Mouse (Mus musculus) embryonic facial prominence, embryonic 14.5 days (tissue): Measurements from ENCODE around the gene Megf11. TPM values are rescaled to one million over a fixed set of nuclear protein-coding genes. Genes with fewer than 3 reads are reported as not detected.

Source experiments
- ATAC-seq: fragments of 200-750 bp; cut with Nextera tagmentation; 2 replicates; pipeline ENCODE4 v1.8.0; 2017; ENCODE audit warnings: low read depth, moderate number of reproducible peaks, moderate TSS enrichment
- DNase-seq: peaks from one replicate; pipeline ENCODE4 v3.0.0-alpha.2; 2015; ENCODE audit warnings: low spot score
- H3K27ac ChIP-seq: fragments of 300-500 bp; sonication (generic); replicated peaks from 2 replicates; pipeline ENCODE4 v1.5.1; 2014; ENCODE audit warnings: low read depth, mild to moderate bottlenecking, low read length, moderate library complexity
- H3K27me3 ChIP-seq: fragments of 300-500 bp; sonication (generic); replicated peaks from 2 replicates; pipeline ENCODE4 v1.6.1; 2014; ENCODE audit warnings: low read length; ENCODE audit not compliant: control insufficient read depth, insufficient read depth
- H3K36me3 ChIP-seq: fragments of 300-500 bp; sonication (generic); 2 replicates; pipeline ENCODE4 v1.6.1; 2014; ENCODE audit warnings: low read length, mixed read lengths; ENCODE audit not compliant: control insufficient read depth, insufficient read depth
- H3K4me1 ChIP-seq: fragments of 300-500 bp; sonication (generic); 2 replicates; pipeline ENCODE4 v1.6.1; 2014; ENCODE audit warnings: antibody characterized with exemption, low read length; ENCODE audit not compliant: control insufficient read depth, insufficient read depth
- H3K4me2 ChIP-seq: fragments of 300-500 bp; sonication (generic); 2 replicates; pipeline ENCODE4 v1.6.1; 2014; ENCODE audit warnings: low read depth, mild to moderate bottlenecking, low read length, moderate library complexity, mixed read lengths
- H3K4me3 ChIP-seq: fragments of 300-500 bp; sonication (generic); 2 replicates; pipeline ENCODE4 v1.5.1; 2014; ENCODE audit warnings: low read depth, mild to moderate bottlenecking, low read length
- H3K9ac ChIP-seq: fragments of 300-500 bp; sonication (generic); 2 replicates; pipeline ENCODE4 v1.6.1; 2014; ENCODE audit warnings: low read depth, mild to moderate bottlenecking, low read length, moderate library complexity, mixed read lengths
- H3K9me3 ChIP-seq: fragments of 300-500 bp; sonication (generic); 2 replicates; pipeline ENCODE4 v1.6.1; 2016; ENCODE audit warnings: low read length; ENCODE audit not compliant: control insufficient read depth
- WGBS: fragments of 180-500 bp; shearing (Covaris S2); extraction: QIAGEN DNeasy Blood & Tissue Kit; methylation state at CpG from one replicate; pipeline ENCODE4 v1.1.7; 2014; 5-methylcytosine and 5-hydroxymethylcytosine counted together
- polyA plus RNA-seq: library from polyadenylated mRNA; unstranded; fragments of >200 nt; fragmentation: Nextera tagmentation; extraction: Ambion mirVana; gene quantifications from 2 replicates; pipeline ENCODE4 v1.2.1, GENCODE M21; 2014

Megf11 gene
- polyA plus RNA-seq, 1 experiment from 2014 or later = 1.3 TPM

DNA sequence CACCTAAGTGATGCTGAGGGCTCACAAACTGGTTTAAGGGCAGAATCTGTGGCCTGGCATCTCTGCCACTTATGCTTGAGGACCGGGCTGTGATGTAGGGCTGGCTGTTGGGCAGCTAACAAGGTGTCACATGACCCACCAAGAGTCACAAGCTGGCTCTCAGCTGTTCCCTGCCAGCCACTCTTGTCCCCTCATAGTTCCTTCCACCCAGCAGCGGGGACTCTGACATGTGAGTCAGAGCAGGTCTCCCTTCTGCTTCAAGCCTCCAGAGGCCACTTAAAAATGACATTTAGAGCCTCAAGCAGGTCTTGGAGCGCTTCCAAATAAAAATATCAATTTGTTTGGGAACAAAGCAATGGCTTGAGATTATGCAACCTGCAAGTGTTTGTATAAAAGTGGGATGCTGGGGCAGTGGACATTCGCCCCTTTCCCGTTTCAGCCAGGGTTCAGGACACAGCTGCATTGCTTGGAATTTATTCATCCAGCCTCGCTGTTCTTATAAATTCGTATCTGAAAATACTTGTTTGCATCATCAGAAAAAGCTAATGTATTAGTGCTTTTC, 187.3 kb downstream of the Megf11 start:
- no peaks in the 10 kb centered on the region for H3K36me3 ChIP-seq
- ATAC-seq (no peak), DNase-seq (no peak)
- WGBS = 81% methylated on average over 7 of the region's 7 CpGs
- H3K27me3 ChIP-seq = no peaks in the 10 kb centered on the region
- no peaks in the 10 kb centered on the region for H3K9me3 ChIP-seq
- H3K9ac ChIP-seq = no peak overlapping the region
- no peak overlapping the region for H3K4me3 ChIP-seq
- 0 out of 2 replicates have a peak, but pooled peaks cover 6% of the 10 kb centered on the region for H3K4me1 ChIP-seq
- H3K4me2 ChIP-seq = no peak overlapping the region
- no peak overlapping the region for H3K27ac ChIP-seq

DNA sequence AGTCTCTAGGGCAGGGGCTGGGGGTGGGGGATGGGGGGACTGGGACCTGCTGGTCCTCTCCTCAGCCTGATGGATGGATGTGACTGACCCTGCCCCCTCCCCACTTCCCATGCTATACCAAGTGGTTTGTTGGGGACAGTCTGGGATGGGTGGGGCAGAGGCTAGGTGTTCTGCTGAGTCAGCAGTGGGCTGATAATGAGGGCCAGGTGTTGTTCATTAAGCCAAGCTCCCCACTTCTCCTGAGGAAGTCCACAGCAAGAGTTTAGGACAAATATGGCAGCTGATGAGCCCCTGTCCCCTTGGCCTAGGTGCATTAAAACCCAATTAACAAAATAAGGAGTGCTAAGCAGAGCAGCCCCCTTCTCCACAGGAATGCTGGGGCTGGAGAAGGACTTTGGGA, 190.2 kb downstream of the Megf11 start:
- Histone ChIP-seq H3K27ac (no peak overlapping the region), H3K4me3 (no peak overlapping the region), H3K4me1 (no peaks in the 10 kb centered on the region), H3K9me3 (no peaks in the 10 kb centered on the region), H3K36me3 (no peaks in the 10 kb centered on the region), H3K9ac (no peak overlapping the region), H3K4me2 (no peak overlapping the region), H3K27me3 (no peaks in the 10 kb centered on the region)
- no peak for ATAC-seq
- DNase-seq = no peak

DNA sequence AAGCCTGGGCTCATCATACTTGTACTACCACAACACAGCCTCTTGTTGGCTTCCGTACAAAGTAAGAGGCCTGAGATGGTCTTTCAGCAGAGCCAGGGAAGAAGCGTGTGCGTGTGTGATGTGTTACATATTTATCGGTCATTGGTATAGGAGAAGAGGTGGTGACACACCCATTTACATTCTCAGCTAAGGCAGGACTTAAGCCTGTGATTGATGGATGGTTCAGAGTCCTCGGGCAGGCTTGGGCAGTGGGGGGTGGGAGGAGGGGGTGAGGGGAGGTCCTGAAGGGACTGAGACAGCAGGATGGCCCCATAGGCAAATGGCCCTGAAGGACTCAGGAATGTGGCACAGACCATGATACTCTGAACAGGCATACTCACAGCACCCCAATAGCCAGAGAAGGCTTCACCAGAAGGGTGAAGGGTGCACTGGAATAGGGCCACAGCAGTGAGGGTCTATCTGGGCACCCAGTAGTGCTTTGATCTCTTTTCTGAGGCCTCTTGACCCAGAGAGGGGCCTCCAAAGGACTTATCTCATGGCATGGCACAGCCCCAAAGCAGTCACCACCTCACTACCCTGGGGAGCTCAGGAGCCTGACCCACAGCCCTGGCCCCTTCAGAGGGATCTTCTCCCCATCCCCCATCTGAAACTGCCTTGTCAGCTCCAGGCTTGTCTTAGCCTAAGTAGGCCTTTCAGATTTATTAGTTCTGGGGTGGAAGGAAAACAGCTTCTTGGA, 190.9 kb downstream of the Megf11 start:
- H3K27me3 ChIP-seq = no peaks in the 10 kb centered on the region
- no peak overlapping the region for H3K9ac ChIP-seq
- DNase-seq (no peak), ATAC-seq (no peak)
- 71% methylated on average over 5 of the region's 5 CpGs for WGBS
- H3K4me2 ChIP-seq = no peak overlapping the region
- H3K36me3 ChIP-seq = no peaks in the 10 kb centered on the region
- H3K9me3 ChIP-seq = no peaks in the 10 kb centered on the region
- H3K4me3 ChIP-seq = no peak overlapping the region
- no peak overlapping the region for H3K27ac ChIP-seq
- H3K4me1 ChIP-seq = no peaks in the 10 kb centered on the region

DNA sequence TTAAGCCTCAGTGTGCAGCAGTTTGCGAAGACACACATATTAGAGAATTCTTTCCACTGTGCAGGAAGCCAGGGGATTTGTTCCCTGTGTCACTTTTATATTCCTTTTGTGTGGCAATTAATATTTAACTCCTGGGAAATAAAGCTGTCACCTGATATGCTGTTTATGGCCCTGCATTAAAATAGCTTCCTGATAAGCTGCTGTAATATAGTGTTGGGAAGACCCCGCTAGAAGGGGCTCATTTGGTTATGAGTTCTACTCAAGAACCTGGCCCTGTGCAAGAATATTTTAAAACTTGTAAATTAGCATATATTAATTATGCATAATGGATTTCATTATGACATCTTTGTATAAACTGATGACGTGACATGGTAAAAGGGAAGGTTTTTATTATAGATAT, 191.7 kb downstream of the Megf11 start:
- H3K27me3 ChIP-seq = no peaks in the 10 kb centered on the region
- DNase-seq = no peak
- H3K4me1 ChIP-seq = no peaks in the 10 kb centered on the region
- H3K4me2 ChIP-seq = no peak overlapping the region
- no peaks in the 10 kb centered on the region for H3K36me3 ChIP-seq
- no peak overlapping the region for H3K4me3 ChIP-seq
- no peak overlapping the region for H3K27ac ChIP-seq
- no peak for ATAC-seq
- WGBS = 76% methylated on average over 3 of the region's 3 CpGs
- no peaks in the 10 kb centered on the region for H3K9me3 ChIP-seq
- no peak overlapping the region for H3K9ac ChIP-seq

DNA sequence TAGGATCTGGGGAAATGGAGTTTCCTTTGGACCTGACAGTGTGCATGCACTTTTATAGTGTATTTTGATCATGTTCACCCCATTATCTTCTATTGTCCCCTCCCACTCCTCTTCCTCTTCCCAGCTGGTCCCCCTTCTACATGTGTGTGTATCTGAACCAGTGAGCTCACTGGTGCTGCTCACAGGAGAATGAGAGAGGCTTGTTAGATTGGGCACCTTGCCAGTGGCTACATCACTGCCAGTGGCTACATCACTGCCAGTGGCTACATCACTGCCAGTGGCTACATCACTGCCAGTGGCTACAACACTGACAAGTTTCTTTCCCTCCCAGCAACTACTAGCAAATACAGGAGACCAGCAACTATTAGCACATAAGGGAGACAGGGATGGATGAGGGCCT, 192.6 kb downstream of the Megf11 start:
- no peak overlapping the region for H3K4me2 ChIP-seq
- H3K27me3 ChIP-seq = no peaks in the 10 kb centered on the region
- no peak overlapping the region for H3K4me3 ChIP-seq
- no peaks in the 10 kb centered on the region for H3K36me3 ChIP-seq
- no peak overlapping the region for H3K27ac ChIP-seq
- no peaks in the 10 kb centered on the region for H3K4me1 ChIP-seq
- ATAC-seq (no peak), DNase-seq (no peak)
- no peak overlapping the region for H3K9ac ChIP-seq
- no peaks in the 10 kb centered on the region for H3K9me3 ChIP-seq

DNA sequence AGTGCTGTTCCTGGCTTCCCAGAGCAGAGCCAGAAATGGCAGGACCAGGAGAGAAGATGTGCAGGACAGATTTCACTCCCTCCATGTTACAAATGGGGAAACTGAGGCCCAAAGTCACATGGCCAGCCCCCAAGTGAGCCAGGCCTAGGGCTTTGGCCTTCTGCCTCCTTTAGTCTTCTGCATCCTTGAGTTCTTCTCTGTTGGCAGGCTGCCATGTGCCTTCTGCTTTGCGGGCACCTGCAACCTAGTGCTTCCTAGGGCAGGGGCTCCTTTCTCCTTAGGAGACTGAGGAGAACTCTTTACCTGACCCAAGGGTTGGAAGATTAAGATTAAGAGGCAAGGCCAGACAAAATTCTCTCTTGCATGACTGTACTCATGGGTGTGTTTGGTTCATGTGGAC, 193.9 kb downstream of the Megf11 start:
- Histone ChIP-seq H3K27me3 (no peaks in the 10 kb centered on the region), H3K4me3 (no peak overlapping the region), H3K9me3 (no peaks in the 10 kb centered on the region), H3K27ac (no peak overlapping the region), H3K4me2 (no peak overlapping the region), H3K36me3 (no peaks in the 10 kb centered on the region), H3K4me1 (no peaks in the 10 kb centered on the region), H3K9ac (no peak overlapping the region)
- ATAC-seq = no peak
- 84% methylated on average over 1 of the region's 1 CpGs for WGBS
- DNase-seq = no peak

DNA sequence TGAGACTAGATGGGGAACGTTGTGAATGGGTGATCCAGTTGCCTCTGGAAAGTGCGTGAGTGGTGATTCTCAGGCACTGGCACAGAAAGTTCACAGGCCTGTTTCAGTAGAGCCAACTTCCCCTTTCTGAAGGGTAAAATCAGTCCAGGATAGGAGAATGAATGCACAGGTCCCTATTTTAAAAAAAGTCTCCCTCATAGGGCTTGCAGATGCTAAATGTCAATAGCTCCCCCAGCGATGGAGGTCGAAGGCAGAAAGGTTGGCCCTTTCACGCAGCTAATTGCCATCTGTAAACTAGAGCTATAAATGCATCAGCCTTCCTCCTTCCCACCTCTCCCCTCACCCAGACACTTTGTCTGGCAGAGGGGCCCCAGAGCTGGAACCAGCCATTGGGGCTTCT, 200.9 kb downstream of the Megf11 start:
- no peak overlapping the region for H3K4me3 ChIP-seq
- no peaks in the 10 kb centered on the region for H3K36me3 ChIP-seq
- H3K4me1 ChIP-seq = no peaks in the 10 kb centered on the region
- WGBS = 84% methylated on average over 5 of the region's 5 CpGs
- no peaks in the 10 kb centered on the region for H3K27me3 ChIP-seq
- DNase-seq (no peak), ATAC-seq (no peak)
- H3K4me2 ChIP-seq = no peak overlapping the region
- no peaks in the 10 kb centered on the region for H3K9me3 ChIP-seq
- H3K27ac ChIP-seq = no peak overlapping the region
- H3K9ac ChIP-seq = no peak overlapping the region

DNA sequence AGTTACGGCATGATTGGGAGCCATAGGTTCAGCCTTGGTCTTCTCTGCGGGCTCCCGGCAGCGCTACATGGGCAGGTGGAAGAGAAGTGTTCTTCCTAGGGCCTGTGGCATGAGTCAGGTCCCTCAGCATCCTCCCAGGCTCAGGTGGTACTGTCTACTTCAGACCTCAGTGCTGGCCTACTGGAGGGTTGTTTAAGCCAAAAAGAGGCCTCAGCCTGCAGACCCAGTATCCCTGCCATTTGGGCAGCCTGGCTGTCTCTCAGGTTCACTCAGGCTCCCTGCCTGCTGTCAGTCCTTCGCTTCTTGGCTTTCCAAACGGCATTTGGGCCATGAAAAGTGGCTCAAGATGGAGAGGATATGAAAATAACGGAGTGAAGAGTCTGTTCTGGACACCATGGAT, 202.6 kb downstream of the Megf11 start:
- H3K27me3 ChIP-seq = no peaks in the 10 kb centered on the region
- H3K4me2 ChIP-seq = no peak overlapping the region
- H3K4me1 ChIP-seq = no peaks in the 10 kb centered on the region
- no peak for ATAC-seq
- no peak for DNase-seq
- no peak overlapping the region for H3K9ac ChIP-seq
- WGBS = 94% methylated on average over 7 of the region's 7 CpGs
- H3K9me3 ChIP-seq = no peaks in the 10 kb centered on the region
- H3K4me3 ChIP-seq = no peak overlapping the region
- no peaks in the 10 kb centered on the region for H3K36me3 ChIP-seq
- H3K27ac ChIP-seq = no peak overlapping the region

DNA sequence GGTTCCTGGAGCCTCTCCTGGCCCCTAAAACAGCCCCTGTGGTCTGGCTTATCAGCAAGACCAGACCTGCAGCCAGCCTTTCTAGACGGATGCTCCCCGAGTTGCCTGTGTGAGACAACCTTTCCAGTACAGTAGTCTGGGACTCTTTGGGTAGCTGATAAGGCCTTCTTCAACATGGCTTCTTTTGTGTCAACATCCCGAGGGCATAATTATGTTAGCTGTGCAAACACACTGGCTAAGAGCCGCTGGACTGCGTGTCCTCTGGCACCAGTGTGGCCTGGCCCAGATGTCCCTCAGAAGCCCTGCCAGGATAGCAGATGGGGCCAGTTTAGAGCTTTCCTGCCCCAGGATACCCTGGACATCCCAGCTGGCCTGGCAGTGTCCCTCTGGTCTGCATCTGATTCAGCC, 205.2 kb downstream of the Megf11 start:
- Histone ChIP-seq H3K36me3 (no peaks in the 10 kb centered on the region), H3K9me3 (no peaks in the 10 kb centered on the region), H3K4me1 (no peaks in the 10 kb centered on the region), H3K9ac (no peak overlapping the region), H3K4me2 (no peak overlapping the region), H3K27ac (no peak overlapping the region), H3K4me3 (no peak overlapping the region), H3K27me3 (no peaks in the 10 kb centered on the region)
- 37% methylated on average over 5 of the region's 5 CpGs for WGBS
- DNase-seq (no peak), ATAC-seq (no peak)
